Mouse (Mus musculus) thymus, postnatal 25 days (tissue): ENCODE data around the gene Kirrel2.
"Not testable (repeated sequence)": the region's sequence is repeated elsewhere in the genome, so short reads cannot be mapped to it uniquely, and the experiment has no call there.

Experiments used
- DNase-seq: peaks from one replicate; pipeline ENCODE4 v3.0.0; 2022

The Kirrel2 gene

DNA sequence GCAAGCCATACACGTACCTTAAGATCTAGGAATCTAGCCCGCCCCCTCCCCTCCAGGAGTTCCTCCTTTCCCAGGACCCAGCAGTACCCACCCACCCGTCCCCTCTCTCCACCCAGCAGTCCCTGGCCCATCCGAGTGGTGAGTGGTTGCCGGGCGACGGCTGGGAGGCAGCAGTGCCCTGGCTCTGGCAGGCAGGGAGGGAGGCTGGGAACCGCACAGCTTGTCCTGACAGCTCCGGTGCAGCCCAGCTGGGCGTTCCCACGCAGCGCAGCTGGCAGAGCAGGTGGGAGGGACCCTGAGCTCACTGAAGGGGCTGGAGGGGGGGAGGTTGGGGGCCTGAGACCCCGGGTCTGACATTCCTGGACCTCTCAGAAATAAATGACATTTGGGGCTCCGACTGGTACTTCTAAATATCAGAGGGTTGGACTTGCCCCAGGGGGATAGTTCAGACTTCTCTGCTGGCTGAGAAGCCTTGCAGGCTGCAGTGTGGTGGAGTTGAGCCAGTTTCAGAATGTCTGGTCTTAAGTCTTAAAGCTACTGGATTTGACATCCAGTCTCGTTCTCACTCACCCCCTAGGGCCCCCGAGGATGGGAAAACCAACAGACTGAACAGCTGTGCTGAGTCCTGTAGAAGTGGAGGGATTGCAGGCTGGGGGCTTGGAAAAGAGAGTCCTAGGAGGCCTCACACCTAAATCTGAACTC, at the start of gene Kirrel2, which contains the start of gene Nphs1:
Gene Kirrel2, minus strand, starts transcription at position 62 of the 702 bp plus-strand sequence.
Gene Nphs1, plus strand, starts transcription at position 687 of the 702 bp plus-strand sequence.
- no peak for DNase-seq

DNA sequence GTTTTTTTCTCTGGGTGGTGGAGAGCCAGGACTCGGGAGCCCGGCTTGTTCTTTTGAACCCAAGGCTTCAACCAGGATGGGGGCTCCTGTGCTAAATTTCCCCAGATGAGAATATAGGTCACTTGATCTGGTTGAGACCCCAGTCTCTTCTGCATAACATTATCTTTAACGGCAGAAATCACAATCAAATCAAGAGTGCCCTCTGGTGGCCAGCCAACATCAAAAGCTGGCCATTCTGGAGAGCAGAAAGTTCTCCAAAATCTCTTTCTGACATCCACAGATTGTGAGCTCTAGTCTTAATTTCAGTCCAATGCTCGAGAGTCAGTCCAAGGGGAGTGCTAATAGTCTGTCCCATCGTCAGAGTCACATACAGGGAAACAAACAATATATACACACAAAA, 43.7 kb upstream of the Kirrel2 start:
- not testable (repeated sequence) for DNase-seq

DNA sequence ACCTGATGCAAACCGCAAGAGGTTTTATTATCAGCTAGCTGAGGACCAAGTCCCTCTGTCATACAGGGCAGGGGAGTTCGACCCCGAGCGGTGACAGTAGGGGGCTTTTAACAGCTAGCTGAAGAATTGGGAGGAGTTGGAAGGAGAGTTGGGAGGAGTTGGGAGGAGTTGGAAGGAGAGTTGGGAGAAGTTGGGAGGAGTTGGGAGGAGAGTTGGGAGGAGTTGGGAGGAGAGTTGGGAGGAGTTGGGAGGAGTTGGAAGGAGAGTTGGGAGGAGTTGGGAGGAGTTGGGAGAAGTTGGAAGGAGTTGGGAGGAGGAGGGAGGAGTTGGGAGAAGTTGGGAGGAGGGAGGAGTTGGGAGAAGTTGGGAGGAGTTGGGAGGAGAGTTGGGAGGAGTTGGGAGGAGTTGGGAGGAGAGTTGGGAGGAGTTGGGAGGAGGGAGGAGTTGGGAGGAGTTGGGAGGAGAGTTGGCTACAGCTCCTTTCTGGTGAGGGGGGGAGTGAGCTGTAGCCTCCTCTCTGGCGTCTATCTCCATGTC, 38.1 kb upstream of the Kirrel2 start:
- DNase-seq: not testable (repeated sequence)

DNA sequence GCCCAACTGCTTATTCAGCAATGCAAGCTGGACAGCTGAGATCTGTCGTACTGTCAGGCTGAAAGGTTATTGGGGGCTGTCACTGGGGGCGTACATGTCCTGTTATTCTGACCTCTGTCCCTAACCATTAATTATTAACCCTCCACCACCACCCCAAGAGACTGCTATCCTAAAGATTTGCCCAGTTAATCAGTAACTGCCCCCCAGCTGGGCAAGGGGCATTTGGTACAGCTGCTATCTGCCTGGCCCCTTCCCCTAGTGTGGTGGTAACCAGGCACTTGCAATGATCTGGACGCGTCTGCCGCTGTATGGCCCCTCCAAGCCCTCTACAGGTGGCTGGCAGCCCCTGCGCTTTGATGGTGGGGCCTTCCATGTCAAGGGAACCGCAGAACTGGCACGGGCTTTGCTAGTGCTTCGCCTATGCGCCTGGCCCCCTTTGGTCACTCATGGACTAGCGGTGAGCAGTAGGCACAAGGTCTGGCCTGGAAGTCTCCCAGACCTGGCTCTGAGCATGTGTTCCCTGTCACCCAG, 36.0 kb upstream of the Kirrel2 start, which contains the start of gene Prodh2:
Gene Prodh2, plus strand, starts transcription at position 222 of the 531 bp plus-strand sequence.
- no peak for DNase-seq

DNA sequence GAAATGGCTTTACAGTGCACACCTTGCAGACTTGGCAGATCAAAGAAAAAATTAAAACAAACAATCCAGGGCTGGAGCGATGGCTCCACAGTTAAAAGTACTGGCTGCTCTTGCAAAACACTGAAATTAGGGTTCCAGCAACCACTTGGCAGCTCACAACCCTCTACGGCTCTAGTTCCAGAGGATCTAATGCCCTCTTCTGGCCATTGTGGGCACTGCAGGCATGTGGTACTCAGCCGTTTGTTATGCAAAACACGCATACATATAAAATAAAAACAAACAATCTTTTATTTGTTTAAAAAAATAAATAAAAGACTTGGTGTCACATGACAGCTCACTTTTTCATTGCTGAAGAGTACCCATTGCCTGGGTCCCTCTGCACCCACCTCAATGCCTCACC, 35.3 kb upstream of the Kirrel2 start:
- DNase-seq: peak; percentile 79

DNA sequence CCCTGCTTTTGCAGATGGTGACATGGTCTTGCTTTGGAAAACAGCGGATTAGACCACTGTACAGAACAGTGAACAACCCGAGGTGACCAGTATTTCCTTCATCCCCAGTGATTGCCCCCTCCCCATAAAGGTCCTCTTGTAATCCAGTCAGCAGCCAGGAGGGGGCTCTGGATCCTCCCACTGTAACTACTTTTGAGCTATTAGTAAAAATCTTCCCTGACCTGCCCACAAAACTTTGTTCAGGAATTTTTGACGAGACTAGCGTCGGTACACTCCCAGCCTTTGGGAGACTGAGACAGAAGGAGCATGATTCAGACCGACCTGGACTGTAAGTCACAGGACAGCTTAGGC, 33.4 kb upstream of the Kirrel2 start:
- no peak for DNase-seq

DNA sequence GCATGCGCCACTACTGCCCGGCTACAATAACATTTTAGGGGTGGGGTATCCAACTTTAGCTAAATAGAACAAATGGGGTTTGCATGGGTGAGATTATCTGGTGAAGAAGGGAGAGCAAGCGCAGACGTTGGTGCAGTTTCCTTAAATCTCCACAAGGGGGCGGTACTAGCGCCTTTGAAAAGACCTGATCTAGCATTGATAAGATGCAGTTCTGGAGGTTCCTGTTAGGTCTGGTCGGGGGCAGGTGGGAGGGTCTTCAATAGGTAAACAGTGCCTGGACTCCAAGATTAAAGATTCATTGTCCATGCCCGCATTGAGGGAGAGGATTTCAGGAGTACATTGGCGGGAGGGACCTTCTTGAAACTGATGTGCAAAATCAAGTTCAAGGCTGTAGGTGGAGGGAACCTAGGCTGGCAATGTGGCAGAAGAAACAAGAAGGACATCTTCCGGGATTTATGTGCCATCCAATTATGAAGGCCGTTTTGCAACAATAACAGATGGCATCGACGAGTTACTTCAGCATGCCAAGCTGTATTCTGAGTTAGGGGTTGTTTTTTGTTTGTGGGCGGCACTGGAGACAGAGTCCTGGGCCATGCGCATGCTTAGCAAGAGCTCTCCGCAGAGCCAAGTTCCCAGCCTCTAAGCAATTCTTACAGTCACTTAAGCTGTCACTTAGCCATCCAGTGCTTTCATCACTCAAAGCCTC, 32.9 kb upstream of the Kirrel2 start:
- DNase-seq: peak; percentile 36

DNA sequence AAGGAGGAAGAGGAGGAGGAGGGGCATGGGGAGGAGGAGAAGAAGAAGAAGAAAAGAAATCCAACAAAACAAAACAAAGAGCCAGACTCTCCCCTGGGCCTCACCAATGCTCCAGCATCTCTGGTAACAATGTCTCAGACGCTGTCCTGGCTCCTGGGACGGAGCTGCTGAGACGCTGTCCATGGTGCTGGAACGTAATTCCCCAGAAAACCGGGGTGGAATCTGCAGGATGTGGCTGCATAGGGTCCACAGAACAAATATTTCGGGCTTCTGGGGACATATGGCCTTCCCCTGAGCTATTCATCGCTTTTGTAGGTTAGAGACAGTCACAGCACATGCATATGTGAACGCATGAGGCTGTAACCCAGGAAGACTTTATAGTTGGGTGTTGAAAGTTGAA, 26.8 kb upstream of the Kirrel2 start:
- DNase-seq: no peak

DNA sequence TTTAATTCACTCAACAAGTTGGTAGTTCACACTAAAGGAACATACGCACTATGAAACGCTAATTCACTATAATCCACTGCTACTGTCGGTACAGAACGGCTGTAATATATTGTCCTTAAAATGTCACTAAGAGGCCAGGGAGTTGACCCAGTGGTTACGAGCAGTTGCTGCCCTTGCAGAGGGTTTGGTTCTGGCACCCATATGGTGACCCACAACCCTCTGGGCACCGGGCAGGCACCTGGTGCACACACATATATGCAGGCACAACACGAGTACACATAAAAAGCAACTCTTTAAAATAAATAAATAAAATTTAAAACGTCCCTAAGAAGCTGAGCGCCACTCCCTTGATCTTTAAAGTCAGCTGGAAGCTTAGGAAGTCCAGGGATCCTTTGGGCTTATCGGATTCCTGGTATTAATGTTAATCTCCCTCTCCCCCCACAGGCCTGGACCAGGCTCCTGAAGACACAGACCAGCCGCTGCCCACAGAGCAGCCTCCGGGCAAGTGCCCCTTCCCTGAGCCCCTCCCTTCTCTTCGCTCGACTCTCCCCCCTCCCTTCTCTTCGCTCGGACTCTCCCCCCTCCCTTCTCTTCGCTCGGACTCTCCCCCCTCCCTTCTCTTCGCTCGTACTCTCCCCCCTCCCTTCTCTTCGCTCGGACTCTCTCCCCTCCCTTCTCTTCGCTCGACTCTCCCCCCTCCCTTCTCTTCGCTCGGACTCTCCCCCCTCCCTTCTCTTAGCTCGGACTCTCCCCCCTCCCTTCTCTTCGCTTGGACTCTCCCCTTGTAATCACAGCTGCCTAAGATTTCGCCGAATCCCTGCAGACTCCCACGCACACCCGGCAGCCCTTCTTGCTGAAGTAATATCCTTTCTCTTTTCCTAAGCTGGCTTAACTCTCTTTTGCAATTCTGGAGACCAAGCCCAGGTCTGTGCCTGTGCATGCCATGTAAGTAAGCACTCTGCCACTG, 20.2 kb upstream of the Kirrel2 start:
- DNase-seq: no peak

DNA sequence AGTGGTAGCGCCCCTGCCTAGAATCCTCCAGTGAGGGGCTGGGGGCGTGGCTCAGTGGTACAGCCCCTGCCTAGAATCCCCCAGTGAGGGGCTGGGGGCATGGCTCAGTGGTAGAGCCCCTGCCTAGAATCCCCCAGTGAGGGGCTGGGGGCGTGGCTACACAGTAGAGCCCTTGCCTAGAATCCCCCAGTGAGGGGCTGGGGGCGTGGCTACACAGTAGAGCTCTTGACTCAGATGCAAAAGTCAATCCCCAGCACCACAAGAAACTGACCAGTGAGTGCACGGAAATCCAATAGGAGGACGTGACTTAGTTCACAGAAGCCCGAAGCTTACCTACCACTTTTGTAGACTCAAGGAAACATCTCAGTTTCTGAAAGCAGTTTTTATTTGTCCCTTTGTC, 18.6 kb upstream of the Kirrel2 start:
- not testable (repeated sequence) for DNase-seq

DNA sequence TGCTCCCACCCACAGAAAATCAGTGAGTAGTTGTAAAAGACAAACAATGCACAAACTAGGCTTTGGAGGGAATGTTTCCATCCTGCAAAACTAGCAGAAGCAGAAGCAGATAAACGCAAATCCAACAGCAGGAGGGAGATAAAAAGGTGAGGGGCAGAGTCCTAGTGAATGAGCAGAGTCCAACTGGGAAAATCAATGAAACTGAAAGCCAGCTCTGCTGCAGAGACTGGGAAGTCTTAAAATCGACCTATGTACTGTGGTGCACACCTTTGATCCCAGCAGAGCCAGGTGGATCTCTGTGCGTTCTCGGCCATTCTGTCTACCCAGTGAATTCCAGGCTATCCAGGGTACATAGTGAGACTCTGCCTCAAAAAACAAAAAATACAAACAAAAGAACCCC, 17.5 kb upstream of the Kirrel2 start:
- DNase-seq: no peak

DNA sequence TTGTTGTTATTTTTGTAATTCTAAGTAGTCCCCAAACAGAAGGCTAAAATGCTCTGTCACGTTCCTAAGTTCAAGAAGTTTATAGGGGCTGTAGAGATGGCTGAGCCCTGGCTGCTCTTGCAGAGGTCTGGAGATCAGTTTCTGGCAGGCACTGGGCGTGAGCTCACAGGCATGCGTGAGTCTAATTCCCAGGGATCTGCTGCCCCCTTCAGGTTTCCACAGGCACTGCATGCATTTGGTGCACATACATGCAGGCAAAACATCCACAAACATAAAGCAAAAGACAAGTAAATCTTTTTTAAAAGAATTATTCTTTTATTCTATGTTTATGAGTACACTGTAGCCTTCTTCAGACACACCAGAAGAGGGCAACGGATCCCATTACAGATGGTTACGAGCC, 14.9 kb upstream of the Kirrel2 start:
- peak; percentile 61 for DNase-seq

DNA sequence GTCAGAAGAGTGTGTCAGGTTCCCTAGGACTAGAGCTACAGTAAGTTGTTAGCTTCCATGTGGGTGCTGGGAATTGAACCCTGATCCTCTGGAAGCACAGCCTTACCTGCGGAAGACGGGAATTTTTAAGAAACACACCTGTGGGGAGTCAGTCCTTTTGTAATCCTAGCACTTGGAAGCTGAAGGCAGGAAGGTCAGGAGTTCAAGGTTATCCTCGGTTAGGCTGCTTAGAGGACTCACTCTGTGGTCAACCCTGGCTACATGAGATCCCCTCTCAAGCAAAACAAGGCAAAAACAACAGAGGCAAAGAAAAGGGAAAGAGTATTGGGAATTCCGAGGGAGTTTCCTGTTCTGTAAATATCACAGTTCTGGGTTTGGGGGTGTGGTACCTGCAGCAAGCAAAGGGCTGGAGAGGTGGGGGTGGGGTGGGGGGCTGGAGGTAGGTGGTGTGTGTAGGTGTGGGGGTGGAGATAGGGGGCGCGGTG, 7.4 kb upstream of the Kirrel2 start:
- no peak for DNase-seq

DNA sequence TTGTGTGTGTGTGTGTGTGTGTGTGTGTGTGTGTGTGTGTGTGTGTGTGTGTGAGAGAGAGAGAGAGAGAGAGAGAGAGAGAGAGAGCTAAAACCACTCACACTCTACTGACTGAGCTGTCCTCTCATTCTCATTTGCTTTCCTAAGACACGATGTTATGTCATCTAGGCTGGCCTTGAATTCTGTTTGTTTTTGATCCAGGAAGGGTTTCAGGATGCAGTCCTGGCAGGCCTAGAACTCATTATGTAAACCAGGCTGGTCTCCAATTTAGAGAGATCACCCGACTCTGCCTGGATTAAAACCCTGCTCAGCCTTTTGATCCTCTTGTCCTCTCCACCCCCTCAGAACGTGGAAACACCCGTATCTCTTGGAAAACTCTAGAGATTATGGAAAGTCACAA, 6.5 kb upstream of the Kirrel2 start:
- DNase-seq: no peak

DNA sequence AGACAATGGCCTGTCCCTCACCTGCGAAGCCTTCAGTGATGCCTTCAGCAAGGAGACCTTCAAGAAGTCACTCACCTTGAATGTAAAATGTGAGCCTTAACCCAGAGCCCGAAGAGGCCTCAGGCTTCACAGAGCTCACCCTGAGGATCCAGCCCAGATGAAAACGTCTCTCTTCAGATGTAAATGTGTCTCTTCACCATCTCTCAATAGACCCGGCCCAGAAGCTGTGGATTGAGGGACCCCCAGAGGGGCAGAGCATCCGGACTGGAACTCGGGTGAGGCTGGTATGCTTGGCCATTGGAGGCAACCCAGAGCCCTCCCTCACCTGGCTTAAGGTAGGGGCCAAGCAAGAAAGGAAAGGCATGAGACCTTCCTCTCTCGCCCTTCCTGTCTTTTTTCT, 6.1 kb upstream of the Kirrel2 start:
- DNase-seq: no peak

DNA sequence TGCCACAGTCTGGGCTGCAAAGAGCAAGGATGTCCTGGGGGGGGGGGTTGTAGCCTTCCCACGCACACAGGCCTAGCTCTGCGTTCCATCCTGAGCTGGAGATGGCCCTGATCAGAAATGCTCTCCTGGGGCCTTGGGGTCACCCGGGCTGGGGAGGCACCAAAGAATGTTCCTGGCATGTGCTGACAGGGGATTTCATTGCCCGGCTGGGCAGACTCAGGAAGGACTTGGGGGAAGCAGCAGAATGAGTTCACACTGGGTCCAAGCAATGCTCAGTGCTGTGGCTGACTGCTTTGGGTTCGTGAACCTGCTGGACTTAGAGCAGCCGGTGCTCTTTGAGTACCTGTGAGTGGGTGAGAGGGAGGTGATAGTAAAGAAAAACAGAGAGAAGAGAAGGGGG, 2.0 kb upstream of the Kirrel2 start:
- DNase-seq: no peak

DNA sequence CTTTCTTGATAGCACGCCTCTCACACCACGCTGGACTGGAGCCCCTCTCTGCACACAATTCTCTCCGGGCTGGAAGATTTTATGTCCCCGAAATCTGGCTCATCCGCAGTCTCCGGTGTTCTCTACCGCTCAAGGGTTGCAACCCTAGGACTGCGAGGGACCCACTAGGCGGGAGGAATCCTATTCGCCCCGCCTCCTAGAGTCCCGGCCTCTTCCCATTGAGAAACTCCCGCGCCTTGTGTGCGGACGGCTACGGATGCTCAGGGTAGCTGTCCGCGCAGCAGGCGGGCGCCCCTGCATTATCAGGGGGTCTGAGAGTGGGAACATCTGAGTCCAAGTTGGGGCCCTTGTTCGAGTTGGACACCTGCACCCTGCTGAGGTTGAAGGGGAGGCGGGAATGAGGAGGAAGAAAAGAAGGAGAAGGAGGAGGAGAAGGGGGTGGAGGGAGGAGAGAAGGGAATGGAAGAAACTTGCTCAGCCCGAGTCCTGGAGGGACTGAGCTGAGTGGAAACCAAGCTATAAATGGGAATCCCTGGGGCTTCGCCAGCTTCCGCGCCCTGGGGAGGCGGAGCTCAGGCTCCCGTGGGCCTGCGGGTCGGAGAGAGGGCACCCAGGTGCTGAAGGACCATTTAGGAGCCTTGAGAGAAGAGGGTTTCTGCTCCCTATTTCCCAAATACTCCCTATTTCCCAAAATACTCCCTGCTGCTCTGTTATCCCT, 420 bp downstream of the Kirrel2 start:
- no peak for DNase-seq

DNA sequence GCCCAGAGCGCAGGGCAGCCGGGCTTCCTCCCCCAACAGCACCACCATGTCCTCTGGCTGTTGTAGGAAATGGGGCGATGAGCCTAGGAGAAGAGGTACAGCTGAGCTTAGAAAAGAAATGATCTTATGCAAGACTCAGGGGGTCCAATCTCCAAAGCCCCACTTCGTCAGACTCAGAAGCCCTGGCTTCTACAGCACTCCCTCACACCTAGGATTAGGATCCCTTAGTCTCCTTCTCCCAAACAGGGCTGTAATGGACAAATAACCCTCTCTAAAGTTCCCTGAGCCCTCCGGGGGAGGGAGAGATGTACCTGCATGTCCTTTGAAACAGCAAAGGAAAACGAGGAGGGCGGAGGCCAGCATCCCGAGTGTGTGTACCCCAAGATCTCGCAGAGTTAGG, 1.0 kb downstream of the Kirrel2 start:
- DNase-seq: no peak

DNA sequence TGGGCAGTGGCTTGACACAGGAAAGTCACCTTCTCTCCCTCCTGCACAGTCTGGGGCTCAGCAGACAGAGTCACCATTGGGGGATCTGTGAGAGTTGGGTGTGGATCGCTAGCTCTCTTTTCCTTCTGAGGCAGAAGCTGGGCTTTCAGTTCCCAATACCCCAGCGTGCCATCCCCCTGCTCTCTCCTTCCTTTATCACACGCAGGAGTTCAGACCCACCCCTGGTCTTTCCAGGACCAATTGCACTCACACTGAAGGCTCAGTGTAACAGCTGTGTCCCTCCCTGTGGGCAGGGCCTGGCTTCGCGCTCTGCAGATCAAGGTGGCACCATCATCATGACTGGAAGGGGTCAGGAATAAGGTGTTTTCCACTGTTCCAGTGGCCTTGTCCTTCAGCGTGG, 3.2 kb downstream of the Kirrel2 start:
- no peak for DNase-seq

DNA sequence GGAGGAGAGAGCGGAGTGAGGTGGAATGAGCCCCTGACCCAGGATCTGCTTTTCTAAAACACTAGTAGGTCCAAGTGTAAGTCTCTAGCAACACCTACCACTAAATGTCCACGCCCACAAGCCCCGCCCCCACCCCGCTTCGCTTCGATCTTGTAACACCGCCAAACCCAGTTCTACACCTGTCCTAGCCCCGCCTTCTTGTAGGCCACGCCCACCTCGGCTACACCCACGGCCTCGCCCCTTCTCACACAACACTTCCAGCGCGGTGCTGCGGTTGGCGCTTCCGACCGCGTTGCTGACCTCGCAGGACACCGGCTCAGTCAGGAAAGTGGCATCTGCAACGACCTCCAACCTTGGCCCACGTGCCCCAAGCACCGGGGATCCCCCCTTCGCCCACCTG, 3.7 kb downstream of the Kirrel2 start:
- DNase-seq: peak; percentile 48

DNA sequence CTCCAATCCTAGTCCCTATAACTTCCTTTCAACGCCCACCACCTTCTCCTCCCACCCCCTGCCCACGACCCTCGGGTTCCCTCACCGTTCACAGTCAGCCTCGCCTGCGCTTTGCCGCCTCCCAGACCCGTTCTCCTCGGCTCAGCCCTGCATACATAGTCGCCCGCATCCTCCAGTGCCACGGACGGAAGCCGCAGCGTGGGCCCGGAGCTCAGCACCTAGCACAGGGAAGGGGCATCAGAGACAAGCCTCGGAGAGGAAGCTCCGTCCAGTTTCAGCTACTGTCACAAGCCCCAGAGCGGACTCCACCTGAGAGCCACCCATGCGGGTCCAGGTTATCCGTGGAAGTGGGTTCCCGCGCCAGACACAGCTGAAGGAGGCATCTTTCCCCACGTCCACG, 4.2 kb downstream of the Kirrel2 start:
- no peak for DNase-seq

DNA sequence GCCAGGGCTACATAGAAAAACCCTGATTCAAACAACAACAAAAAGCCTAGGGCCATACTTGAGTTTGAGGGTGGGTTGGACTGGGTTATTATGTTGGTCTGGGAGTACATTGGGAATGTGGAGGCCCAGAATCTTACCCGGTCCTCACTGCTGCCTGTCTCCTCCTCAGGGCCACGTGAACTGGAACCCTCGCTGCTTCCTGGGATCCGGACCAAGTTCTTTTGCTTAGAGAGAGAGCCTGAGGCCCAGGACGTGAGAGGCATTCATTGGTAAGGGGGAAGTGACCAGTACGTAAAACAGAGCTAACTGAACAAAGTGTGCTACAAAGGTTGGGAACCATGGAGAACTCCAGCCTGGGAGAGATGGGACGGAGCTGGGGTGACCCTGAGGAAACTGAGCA, 7.2 kb downstream of the Kirrel2 start:
- no peak for DNase-seq
